23 mouse cellular contexts compared by ENCODE assay signal in genomic region chr15:11004646-11005045, GRCm38 (mm10). TPM values are rescaled to one million over a fixed set of nuclear protein-coding genes. Genes with fewer than 3 reads are reported as not detected.
DNase-seq lines count a peak whose midpoint lies in the region; ATAC-seq lines count a peak whose summit lies in the region.
"Had no signal": no experiment of that assay in that cellular context is flagged by ENCODE, and none has a peak within 500 bp of the region (broad histone marks: within the 10 kb centered on the region; RNA-seq: fewer than 3 reads in every experiment).

No protein-coding gene starts in this region.

- H3K4me3 ChIP-seq in heart, embryonic 12.5 days = no peak overlapping the region
- H3K4me3 ChIP-seq in heart, embryonic 10.5 days = no peak overlapping the region

- H3K9me3 ChIP-seq in heart, embryonic 12.5 days (replicated peaks) = no peaks in the 10 kb centered on the region
- H3K9me3 ChIP-seq in heart, embryonic 10.5 days = no peaks in the 10 kb centered on the region
- H3K9me3 ChIP-seq: G1E had no signal

- peak; percentile 60 for DNase-seq in heart, adult 11 months
- peak; percentile 73 for DNase-seq in heart, embryonic 10.5 days (ENCODE audit: low spot score)
- no peak for DNase-seq in heart, adult 8-10 months (ENCODE audit: low spot score)
- DNase-seq: adrenal gland, adult 2 months; adrenal gland, adult 8-10 months; adrenal gland, postnatal 10 days; adrenal gland, postnatal 14 days; adrenal gland, postnatal 25 days; adrenal gland, postnatal 36 days; B cell, adult 2 months; cerebellum, adult 11 months; cerebellum, adult 11-12 months; cerebellum, adult 18-20 months had no signal

- H3K4me1 ChIP-seq in heart, embryonic 12.5 days (replicated peaks) = no peaks in the 10 kb centered on the region
- 0 out of 2 replicates have a peak, but pooled peaks cover 4% of the 10 kb centered on the region for H3K4me1 ChIP-seq in heart, embryonic 10.5 days

- WGBS in heart, embryonic 12.5 days = 30% methylated on average over 6 of the region's 6 CpGs
- 43% methylated on average over 6 of the region's 6 CpGs for WGBS in heart, embryonic 10.5 days

- no peak for ATAC-seq in heart, embryonic 12.5 days (ENCODE audit: insufficient number of reproducible peaks, low FRiP score)
- ATAC-seq: activated CD4-positive, CD25-positive, alpha-beta regulatory T cell, adult 4 months; CD4-positive, CD25-positive, alpha-beta regulatory T cell, adult 4 months; Patski had no signal

- H3K9ac ChIP-seq in heart, embryonic 12.5 days = no peak overlapping the region

- H3K36me3 ChIP-seq in heart, embryonic 12.5 days = no peaks in the 10 kb centered on the region
- no peaks in the 10 kb centered on the region for H3K36me3 ChIP-seq in heart, embryonic 10.5 days
- H3K36me3 ChIP-seq: G1E had no signal

- 0 out of 2 replicates have a peak, but pooled peaks cover 5% of the 10 kb centered on the region for H3K27me3 ChIP-seq in heart, embryonic 12.5 days (replicated peaks)
- peaks cover 14% of the 10 kb centered on the region for H3K27me3 ChIP-seq in heart, embryonic 10.5 days (ENCODE audit: insufficient read depth, poor library complexity, severe bottlenecking)
- H3K27me3 ChIP-seq: CH12.LX had no signal

- H3K4me2 ChIP-seq in heart, embryonic 12.5 days = no peak overlapping the region

- no peak overlapping the region for H3K27ac ChIP-seq in heart, embryonic 12.5 days (ENCODE audit: poor library complexity, severe bottlenecking)
- no peak overlapping the region for H3K27ac ChIP-seq in heart, embryonic 10.5 days

RNA-seq across cellular contexts. Expression of gene Slc45a2, which starts 4.1 kb away (rescaled TPM):
- 0.08 TPM in 1 of 2 replicates, not detected in the other for polyA plus RNA-seq in heart, embryonic 12.5 days (2016; fragmentation: Nextera tagmentation; extraction: Ambion mirVana)
- 0.16 TPM in 1 of 2 replicates, not detected in the other for polyA plus RNA-seq in heart, embryonic 10.5 days (2016; fragmentation: Nextera tagmentation; extraction: Ambion mirVana)
- total RNA-seq in heart, adult 8-10 months (2022) = not detected
- total RNA-seq: adrenal gland, adult 18-20 months; adrenal gland, adult 2 months; adrenal gland, adult 8-10 months; adrenal gland, postnatal 10 days; adrenal gland, postnatal 14 days; adrenal gland, postnatal 25 days; adrenal gland, postnatal 36 days; adrenal gland, postnatal 4 days; CH12.LX; MEL had no signal
- polyA plus RNA-seq: activated CD4-positive, CD25-positive, alpha-beta regulatory T cell, adult 4 months; C2C12; CD4-positive, CD25-positive, alpha-beta regulatory T cell, adult 4 months; G1E; Patski had no signal

RNA-seq across cellular contexts. Expression of gene Amacr, which starts 23.1 kb away (rescaled TPM):
- polyA plus RNA-seq in heart, embryonic 12.5 days (2016; fragmentation: Nextera tagmentation; extraction: Ambion mirVana) = 13.2 and 13.8 TPM in 2 replicates
- 14.2 and 17.9 TPM in 2 replicates for polyA plus RNA-seq in heart, embryonic 10.5 days (2016; fragmentation: Nextera tagmentation; extraction: Ambion mirVana)
- total RNA-seq in heart, adult 8-10 months (2022) = 10 to 100 TPM; 34.2 to 38.2 (median 36.0) TPM
- total RNA-seq: MEL had no signal

RNA-seq across cellular contexts. Expression of gene Rxfp3, which starts 33.1 kb away (rescaled TPM):
- 0.06 TPM in 2 replicates for polyA plus RNA-seq in heart, embryonic 12.5 days (2016; fragmentation: Nextera tagmentation; extraction: Ambion mirVana)
- polyA plus RNA-seq in heart, embryonic 10.5 days (2016; fragmentation: Nextera tagmentation; extraction: Ambion mirVana) = 0.05 and 0.48 TPM in 2 replicates
- total RNA-seq in heart, adult 8-10 months (2022) = under 1 TPM in 1 of 4 experiments, not detected in 3; 0.09 TPM
- total RNA-seq: adrenal gland, adult 18-20 months; adrenal gland, adult 2 months; adrenal gland, postnatal 10 days; adrenal gland, postnatal 14 days; adrenal gland, postnatal 25 days; adrenal gland, postnatal 36 days; CH12.LX; G1E; MEL had no signal
- polyA plus RNA-seq: activated CD4-positive, CD25-positive, alpha-beta regulatory T cell, adult 4 months; adrenal gland, adult 2 months; CD4-positive, CD25-positive, alpha-beta regulatory T cell, adult 4 months; G1E; Patski had no signal

RNA-seq across cellular contexts. Expression of gene C1qtnf3, which starts 52.5 kb away (rescaled TPM):
- polyA plus RNA-seq in heart, embryonic 12.5 days (2016; fragmentation: Nextera tagmentation; extraction: Ambion mirVana) = 0.14 and 0.28 TPM in 2 replicates
- 0.12 and 0.77 TPM in 2 replicates for polyA plus RNA-seq in heart, embryonic 10.5 days (2016; fragmentation: Nextera tagmentation; extraction: Ambion mirVana)
- not detected for total RNA-seq in heart, adult 8-10 months (2022)
- total RNA-seq: CH12.LX, G1E, MEL had no signal
- polyA plus RNA-seq: activated CD4-positive, CD25-positive, alpha-beta regulatory T cell, adult 4 months; CD4-positive, CD25-positive, alpha-beta regulatory T cell, adult 4 months; G1E had no signal

RNA-seq across cellular contexts. Expression of gene Adamts12, which starts 59.9 kb away (rescaled TPM):
- polyA plus RNA-seq in heart, embryonic 12.5 days (2016; fragmentation: Nextera tagmentation; extraction: Ambion mirVana) = 1.1 and 1.4 TPM in 2 replicates
- polyA plus RNA-seq in heart, embryonic 10.5 days (2016; fragmentation: Nextera tagmentation; extraction: Ambion mirVana) = 1.0 and 2.1 TPM in 2 replicates
- 1 to 10 TPM; 1.1 to 1.4 (median 1.2) TPM for total RNA-seq in heart, adult 8-10 months (2022)
- total RNA-seq: MEL had no signal
- polyA plus RNA-seq: G1E had no signal
